Mouse (Mus musculus) megakaryocyte, embryonic 14.5 days (primary cell): ENCODE data around the gene Batf.

Source experiments
- FLI1 ChIP-seq: IDR thresholded peaks from 2 replicates; pipeline ENCODE4 v1.6.1; 2012; ENCODE audit warnings: low read length, inconsistent platforms, mixed read lengths
- GATA1 ChIP-seq: IDR thresholded peaks from 3 replicates; pipeline ENCODE4 v1.6.1; 2012; ENCODE audit warnings: mixed read lengths, low read length, inconsistent platforms, borderline replicate concordance

GRCm38 (mm10) chr12:85645664-85646063, 40.8 kb upstream of the Batf start:
- TF ChIP-seq GATA1, result no peak
- no peak for TF ChIP-seq FLI1
